Mouse (Mus musculus): ENCODE results near the gene Tgif1. TPM values are rescaled to one million over a fixed set of nuclear protein-coding genes. Genes with fewer than 3 reads are reported as not detected.

Tgif1 gene
- polyA plus RNA-seq, 1 experiment, result 45.2 TPM

- TF ChIP-seq POLR2A (IDR thresholded peaks at IDR 0.05; ENCODE audit: control insufficient read depth, extremely low read depth, insufficient read depth, low read length, poor library complexity) (no peak), CTCF (IDR thresholded peaks at IDR 0.05; ENCODE audit: borderline replicate concordance, control insufficient read depth, extremely low read depth, insufficient read depth, low read length, poor library complexity) (no peak)
- WGBS, result 1% methylated on average over 17 of the region's 17 CpGs
- Histone ChIP-seq H3K4me1 (replicated peaks; ENCODE audit: control insufficient read depth, insufficient read depth, low read length) (0 out of 2 replicates have a peak, but pooled peaks cover 4% of the 10 kb centered on the region), H3K36me3 (ENCODE audit: control insufficient read depth, insufficient read depth, low read length) (peaks cover 25% of the 10 kb centered on the region), H3K27ac (ENCODE audit: control insufficient read depth, insufficient read depth, low read length) (peak overlapping the region; percentile 20), H3K27me3 (ENCODE audit: control insufficient read depth, insufficient read depth, low read length) (no peaks in the 10 kb centered on the region), H3K4me3 (ENCODE audit: control insufficient read depth, insufficient read depth, low read length) (peak overlapping the region; percentile 62; the same call in 1 of the 2 replicates)
- peak; percentile 18 for DNase-seq
These were observed 5.4 kb downstream of the Tgif1 start for GRCm38 (mm10) chr17:70847751-70848510.

GRCm38 (mm10) chr17:70847086-70847485 lies 6.3 kb downstream of the Tgif1 start:
- H3K36me3 ChIP-seq (ENCODE audit: control insufficient read depth, insufficient read depth, low read length), result peaks cover 29% of the 10 kb centered on the region
- TF ChIP-seq POLR2A (IDR thresholded peaks at IDR 0.05; ENCODE audit: control insufficient read depth, extremely low read depth, insufficient read depth, low read length, poor library complexity) (no peak), CTCF (IDR thresholded peaks at IDR 0.05; ENCODE audit: borderline replicate concordance, control insufficient read depth, extremely low read depth, insufficient read depth, low read length, poor library complexity) (no peak)
- H3K27me3 ChIP-seq (ENCODE audit: control insufficient read depth, insufficient read depth, low read length), result no peaks in the 10 kb centered on the region
- WGBS, result under 1% methylated on average over 4 of the region's 4 CpGs
- 0 out of 2 replicates have a peak, but pooled peaks cover 4% of the 10 kb centered on the region for H3K4me1 ChIP-seq (replicated peaks; ENCODE audit: control insufficient read depth, insufficient read depth, low read length)
- H3K27ac ChIP-seq (ENCODE audit: control insufficient read depth, insufficient read depth, low read length), result no peak overlapping the region
- H3K4me3 ChIP-seq (ENCODE audit: control insufficient read depth, insufficient read depth, low read length), result no peak overlapping the region
- DNase-seq, result peak; percentile 71

- no peaks in the 10 kb centered on the region for H3K27me3 ChIP-seq (ENCODE audit: control insufficient read depth, insufficient read depth, low read length)
- no peak overlapping the region for H3K27ac ChIP-seq (ENCODE audit: control insufficient read depth, insufficient read depth, low read length)
- TF ChIP-seq CTCF (IDR thresholded peaks at IDR 0.05; ENCODE audit: borderline replicate concordance, control insufficient read depth, extremely low read depth, insufficient read depth, low read length, poor library complexity) (no peak), POLR2A (IDR thresholded peaks at IDR 0.05; ENCODE audit: control insufficient read depth, extremely low read depth, insufficient read depth, low read length, poor library complexity) (no peak)
- peaks cover 29% of the 10 kb centered on the region for H3K36me3 ChIP-seq (ENCODE audit: control insufficient read depth, insufficient read depth, low read length)
- no peak overlapping the region for H3K4me3 ChIP-seq (ENCODE audit: control insufficient read depth, insufficient read depth, low read length)
- 0 out of 2 replicates have a peak, but pooled peaks cover 4% of the 10 kb centered on the region for H3K4me1 ChIP-seq (replicated peaks; ENCODE audit: control insufficient read depth, insufficient read depth, low read length)
- WGBS, result 65% methylated on average over 8 of the region's 8 CpGs
- DNase-seq, result no peak
These were observed 7.2 kb downstream of the Tgif1 start for GRCm38 (mm10) chr17:70846111-70846644.

- no peak for TF ChIP-seq CTCF (IDR thresholded peaks at IDR 0.05; ENCODE audit: borderline replicate concordance, control insufficient read depth, extremely low read depth, insufficient read depth, low read length, poor library complexity)
- TF ChIP-seq POLR2A (IDR thresholded peaks at IDR 0.05; ENCODE audit: control insufficient read depth, extremely low read depth, insufficient read depth, low read length, poor library complexity), result no peak
- whole genome bisulfite sequencing, result 86% methylated on average over 2 of the region's 2 CpGs
- DNase-seq, result no peak
- H3K36me3 ChIP-seq (ENCODE audit: control insufficient read depth, insufficient read depth, low read length), result peaks cover 29% of the 10 kb centered on the region
- 0 out of 2 replicates have a peak, but pooled peaks cover 4% of the 10 kb centered on the region for H3K4me1 ChIP-seq (replicated peaks; ENCODE audit: control insufficient read depth, insufficient read depth, low read length)
- H3K27me3 ChIP-seq (ENCODE audit: control insufficient read depth, insufficient read depth, low read length), result no peaks in the 10 kb centered on the region
- no peak overlapping the region for H3K4me3 ChIP-seq (ENCODE audit: control insufficient read depth, insufficient read depth, low read length)
- no peak overlapping the region for H3K27ac ChIP-seq (ENCODE audit: control insufficient read depth, insufficient read depth, low read length)
These were observed 7.8 kb downstream of the Tgif1 start for GRCm38 (mm10) chr17:70845543-70845942.

- no peak for DNase-seq
- Histone ChIP-seq H3K4me3 (ENCODE audit: control insufficient read depth, insufficient read depth, low read length) (no peak overlapping the region), H3K4me1 (replicated peaks; ENCODE audit: control insufficient read depth, insufficient read depth, low read length) (0 out of 2 replicates have a peak, but pooled peaks cover 4% of the 10 kb centered on the region), H3K27me3 (ENCODE audit: control insufficient read depth, insufficient read depth, low read length) (no peaks in the 10 kb centered on the region), H3K27ac (ENCODE audit: control insufficient read depth, insufficient read depth, low read length) (no peak overlapping the region), H3K36me3 (ENCODE audit: control insufficient read depth, insufficient read depth, low read length) (peaks cover 29% of the 10 kb centered on the region)
- 88% methylated on average over 10 of the region's 10 CpGs for WGBS
- TF ChIP-seq CTCF (IDR thresholded peaks at IDR 0.05; ENCODE audit: borderline replicate concordance, control insufficient read depth, extremely low read depth, insufficient read depth, low read length, poor library complexity), result no peak
- no peak for TF ChIP-seq POLR2A (IDR thresholded peaks at IDR 0.05; ENCODE audit: control insufficient read depth, extremely low read depth, insufficient read depth, low read length, poor library complexity)
These were observed 8.4 kb downstream of the Tgif1 start for GRCm38 (mm10) chr17:70844971-70845370.

GRCm38 (mm10) chr17:70843252-70843651 lies 10.1 kb downstream of the Tgif1 start:
- no peaks in the 10 kb centered on the region for H3K27me3 ChIP-seq (ENCODE audit: control insufficient read depth, insufficient read depth, low read length)
- TF ChIP-seq CTCF (IDR thresholded peaks at IDR 0.05; ENCODE audit: borderline replicate concordance, control insufficient read depth, extremely low read depth, insufficient read depth, low read length, poor library complexity) (no peak), POLR2A (IDR thresholded peaks at IDR 0.05; ENCODE audit: control insufficient read depth, extremely low read depth, insufficient read depth, low read length, poor library complexity) (no peak)
- no peaks in the 10 kb centered on the region for H3K4me1 ChIP-seq (replicated peaks; ENCODE audit: control insufficient read depth, insufficient read depth, low read length)
- H3K36me3 ChIP-seq (ENCODE audit: control insufficient read depth, insufficient read depth, low read length), result peaks cover 29% of the 10 kb centered on the region
- no peak overlapping the region for H3K4me3 ChIP-seq (ENCODE audit: control insufficient read depth, insufficient read depth, low read length)
- DNase-seq, result no peak
- H3K27ac ChIP-seq (ENCODE audit: control insufficient read depth, insufficient read depth, low read length), result no peak overlapping the region
- 96% methylated on average over 4 of the region's 4 CpGs for WGBS
